Mouse (Mus musculus): ENCODE results near the gene Dxo. TPM values are rescaled to one million over a fixed set of nuclear protein-coding genes. Genes with fewer than 3 reads are reported as not detected.

Dxo gene
- polyA plus RNA-seq, 1 experiment from 2014 or later, result 65.3 TPM

GRCm38 (mm10) chr17:34853511-34853910, 16.7 kb downstream of the Dxo start:
- 56% methylated on average over 8 of the region's 8 CpGs for WGBS
- ATAC-seq (replicated peaks; ENCODE audit: insufficient number of reproducible peaks, low FRiP score, low TSS enrichment, low read depth), result no peak

GRCm38 (mm10) chr17:34854761-34855160, 17.9 kb downstream of the Dxo start:
- Histone ChIP-seq H3K4me1 (ENCODE audit: control insufficient read depth, insufficient read depth, low read length) (peaks cover 5% of the 10 kb centered on the region), H3K27me3 (ENCODE audit: control insufficient read depth, insufficient read depth, low read length) (no peaks in the 10 kb centered on the region), H3K9ac (replicated peaks; ENCODE audit: low read length) (no peak overlapping the region), H3K27ac (replicated peaks; ENCODE audit: low read depth, low read length) (no peak overlapping the region), H3K4me2 (ENCODE audit: low read depth, low read length) (no peak overlapping the region), H3K36me3 (replicated peaks; ENCODE audit: control insufficient read depth, insufficient read depth, low read depth, low read length) (peaks cover 2% of the 10 kb centered on the region), H3K4me3 (ENCODE audit: low read depth, low read length) (no peak overlapping the region), H3K9me3 (replicated peaks; ENCODE audit: control insufficient read depth, low read length) (no peaks in the 10 kb centered on the region)
- no peak for DNase-seq (ENCODE audit: low spot score)
- WGBS, result 89% methylated on average over 3 of the region's 3 CpGs
- ATAC-seq (replicated peaks; ENCODE audit: insufficient number of reproducible peaks, low FRiP score, low TSS enrichment, low read depth), result no peak

More at GRCm38 (mm10) chr17:34853511-34853910, 16.7 kb downstream of the Dxo start:
- no peak overlapping the region for H3K9ac ChIP-seq (replicated peaks; ENCODE audit: low read length)
- H3K4me1 ChIP-seq (ENCODE audit: control insufficient read depth, insufficient read depth, low read length), result peaks cover 5% of the 10 kb centered on the region
- H3K27ac ChIP-seq (replicated peaks; ENCODE audit: low read depth, low read length), result no peak overlapping the region
- no peaks in the 10 kb centered on the region for H3K9me3 ChIP-seq (replicated peaks; ENCODE audit: control insufficient read depth, low read length)
- peaks cover 2% of the 10 kb centered on the region for H3K36me3 ChIP-seq (replicated peaks; ENCODE audit: control insufficient read depth, insufficient read depth, low read depth, low read length)
- no peak for DNase-seq (ENCODE audit: low spot score)
- no peaks in the 10 kb centered on the region for H3K27me3 ChIP-seq (ENCODE audit: control insufficient read depth, insufficient read depth, low read length)
- H3K4me3 ChIP-seq (ENCODE audit: low read depth, low read length), result no peak overlapping the region
- H3K4me2 ChIP-seq (ENCODE audit: low read depth, low read length), result no peak overlapping the region

GRCm38 (mm10) chr17:34855825-34856224, 19.0 kb downstream of the Dxo start:
- Histone ChIP-seq H3K4me3 (ENCODE audit: low read depth, low read length) (no peak overlapping the region), H3K4me2 (ENCODE audit: low read depth, low read length) (no peak overlapping the region), H3K27ac (replicated peaks; ENCODE audit: low read depth, low read length) (no peak overlapping the region), H3K4me1 (ENCODE audit: control insufficient read depth, insufficient read depth, low read length) (peaks cover 5% of the 10 kb centered on the region), H3K36me3 (replicated peaks; ENCODE audit: control insufficient read depth, insufficient read depth, low read depth, low read length) (peaks cover 2% of the 10 kb centered on the region), H3K9me3 (replicated peaks; ENCODE audit: control insufficient read depth, low read length) (no peaks in the 10 kb centered on the region), H3K27me3 (ENCODE audit: control insufficient read depth, insufficient read depth, low read length) (no peaks in the 10 kb centered on the region), H3K9ac (replicated peaks; ENCODE audit: low read length) (no peak overlapping the region)
- WGBS, result 49% methylated on average over 3 of the region's 3 CpGs
- DNase-seq (ENCODE audit: low spot score) (peak; percentile 61), ATAC-seq (replicated peaks; ENCODE audit: insufficient number of reproducible peaks, low FRiP score, low TSS enrichment, low read depth) (no peak; the same call in 1 of the 2 replicates)

- Histone ChIP-seq H3K27ac (replicated peaks; ENCODE audit: low read depth, low read length) (no peak overlapping the region), H3K9me3 (replicated peaks; ENCODE audit: control insufficient read depth, low read length) (no peaks in the 10 kb centered on the region), H3K4me3 (ENCODE audit: low read depth, low read length) (no peak overlapping the region), H3K4me1 (ENCODE audit: control insufficient read depth, insufficient read depth, low read length) (no peaks in the 10 kb centered on the region), H3K36me3 (replicated peaks; ENCODE audit: control insufficient read depth, insufficient read depth, low read depth, low read length) (no peaks in the 10 kb centered on the region; the same call in none of the 2 replicates), H3K9ac (replicated peaks; ENCODE audit: low read length) (no peak overlapping the region), H3K4me2 (ENCODE audit: low read depth, low read length) (no peak overlapping the region), H3K27me3 (ENCODE audit: control insufficient read depth, insufficient read depth, low read length) (no peaks in the 10 kb centered on the region)
- no peak for DNase-seq (ENCODE audit: low spot score)
- 82% methylated on average over 4 of the region's 4 CpGs for WGBS
- no peak for ATAC-seq (replicated peaks; ENCODE audit: insufficient number of reproducible peaks, low FRiP score, low TSS enrichment, low read depth)
Measured at GRCm38 (mm10) chr17:34858670-34859069, 21.9 kb downstream of the Dxo start.

- 82% methylated on average over 9 of the region's 9 CpGs for WGBS
- Histone ChIP-seq H3K9ac (replicated peaks; ENCODE audit: low read length) (no peak overlapping the region), H3K9me3 (replicated peaks; ENCODE audit: control insufficient read depth, low read length) (no peaks in the 10 kb centered on the region), H3K4me2 (ENCODE audit: low read depth, low read length) (no peak overlapping the region), H3K27ac (replicated peaks; ENCODE audit: low read depth, low read length) (no peak overlapping the region), H3K4me1 (ENCODE audit: control insufficient read depth, insufficient read depth, low read length) (no peaks in the 10 kb centered on the region), H3K4me3 (ENCODE audit: low read depth, low read length) (no peak overlapping the region), H3K36me3 (replicated peaks; ENCODE audit: control insufficient read depth, insufficient read depth, low read depth, low read length) (no peaks in the 10 kb centered on the region; the same call in 1 of the 2 replicates), H3K27me3 (ENCODE audit: control insufficient read depth, insufficient read depth, low read length) (no peaks in the 10 kb centered on the region)
- DNase-seq (ENCODE audit: low spot score), result no peak
- ATAC-seq (replicated peaks; ENCODE audit: insufficient number of reproducible peaks, low FRiP score, low TSS enrichment, low read depth), result no peak
Measured at GRCm38 (mm10) chr17:34860514-34860913, 23.7 kb downstream of the Dxo start.

GRCm38 (mm10) chr17:34861704-34862415, 25.0 kb downstream of the Dxo start:
- Histone ChIP-seq H3K27me3 (ENCODE audit: control insufficient read depth, insufficient read depth, low read length) (no peaks in the 10 kb centered on the region), H3K27ac (replicated peaks; ENCODE audit: low read depth, low read length) (no peak overlapping the region), H3K9ac (replicated peaks; ENCODE audit: low read length) (no peak overlapping the region), H3K9me3 (replicated peaks; ENCODE audit: control insufficient read depth, low read length) (no peaks in the 10 kb centered on the region), H3K4me3 (ENCODE audit: low read depth, low read length) (no peak overlapping the region), H3K4me2 (ENCODE audit: low read depth, low read length) (no peak overlapping the region), H3K36me3 (replicated peaks; ENCODE audit: control insufficient read depth, insufficient read depth, low read depth, low read length) (no peaks in the 10 kb centered on the region), H3K4me1 (ENCODE audit: control insufficient read depth, insufficient read depth, low read length) (no peaks in the 10 kb centered on the region)
- 69% methylated on average over 13 of the region's 13 CpGs for WGBS
- DNase-seq (ENCODE audit: low spot score) (no peak), ATAC-seq (replicated peaks; ENCODE audit: insufficient number of reproducible peaks, low FRiP score, low TSS enrichment, low read depth) (no peak)

GRCm38 (mm10) chr17:34862416-34863081, 25.7 kb downstream of the Dxo start, which contains the start of gene Cfb:
Gene Cfb, minus strand, starts transcription at chr17:34862518.
- Histone ChIP-seq H3K9me3 (replicated peaks; ENCODE audit: control insufficient read depth, low read length) (no peaks in the 10 kb centered on the region), H3K9ac (replicated peaks; ENCODE audit: low read length) (no peak within 1 kb of the TSS), H3K27me3 (ENCODE audit: control insufficient read depth, insufficient read depth, low read length) (no peaks in the 10 kb centered on the region), H3K4me3 (ENCODE audit: low read depth, low read length) (no peak within 1 kb of the TSS), H3K4me2 (ENCODE audit: low read depth, low read length) (no peak within 1 kb of the TSS), H3K4me1 (ENCODE audit: control insufficient read depth, insufficient read depth, low read length) (no peaks in the 10 kb centered on the region), H3K36me3 (replicated peaks; ENCODE audit: control insufficient read depth, insufficient read depth, low read depth, low read length) (no peaks in the 10 kb centered on the region), H3K27ac (replicated peaks; ENCODE audit: low read depth, low read length) (no peak within 1 kb of the TSS)
- WGBS, result 71% methylated on average over 8 of the region's 8 CpGs
- ATAC-seq (replicated peaks; ENCODE audit: insufficient number of reproducible peaks, low FRiP score, low TSS enrichment, low read depth) (no peak), DNase-seq (ENCODE audit: low spot score) (no peak)

- Histone ChIP-seq H3K4me1 (ENCODE audit: control insufficient read depth, insufficient read depth, low read length) (no peaks in the 10 kb centered on the region), H3K27me3 (ENCODE audit: control insufficient read depth, insufficient read depth, low read length) (no peaks in the 10 kb centered on the region), H3K36me3 (replicated peaks; ENCODE audit: control insufficient read depth, insufficient read depth, low read depth, low read length) (no peaks in the 10 kb centered on the region), H3K27ac (replicated peaks; ENCODE audit: low read depth, low read length) (no peak overlapping the region), H3K4me2 (ENCODE audit: low read depth, low read length) (no peak overlapping the region), H3K9me3 (replicated peaks; ENCODE audit: control insufficient read depth, low read length) (no peaks in the 10 kb centered on the region), H3K9ac (replicated peaks; ENCODE audit: low read length) (no peak overlapping the region), H3K4me3 (ENCODE audit: low read depth, low read length) (no peak overlapping the region)
- DNase-seq (ENCODE audit: low spot score) (no peak), ATAC-seq (replicated peaks; ENCODE audit: insufficient number of reproducible peaks, low FRiP score, low TSS enrichment, low read depth) (no peak)
- WGBS, result 55% methylated on average over 7 of the region's 7 CpGs
Measured at GRCm38 (mm10) chr17:34865981-34866380, 29.2 kb downstream of the Dxo start.

Measured in embryonic facial prominence, embryonic 11.5 days (tissue).